Mouse (Mus musculus): ENCODE results near the gene Nt5c3b.

Nt5c3b gene

DNA sequence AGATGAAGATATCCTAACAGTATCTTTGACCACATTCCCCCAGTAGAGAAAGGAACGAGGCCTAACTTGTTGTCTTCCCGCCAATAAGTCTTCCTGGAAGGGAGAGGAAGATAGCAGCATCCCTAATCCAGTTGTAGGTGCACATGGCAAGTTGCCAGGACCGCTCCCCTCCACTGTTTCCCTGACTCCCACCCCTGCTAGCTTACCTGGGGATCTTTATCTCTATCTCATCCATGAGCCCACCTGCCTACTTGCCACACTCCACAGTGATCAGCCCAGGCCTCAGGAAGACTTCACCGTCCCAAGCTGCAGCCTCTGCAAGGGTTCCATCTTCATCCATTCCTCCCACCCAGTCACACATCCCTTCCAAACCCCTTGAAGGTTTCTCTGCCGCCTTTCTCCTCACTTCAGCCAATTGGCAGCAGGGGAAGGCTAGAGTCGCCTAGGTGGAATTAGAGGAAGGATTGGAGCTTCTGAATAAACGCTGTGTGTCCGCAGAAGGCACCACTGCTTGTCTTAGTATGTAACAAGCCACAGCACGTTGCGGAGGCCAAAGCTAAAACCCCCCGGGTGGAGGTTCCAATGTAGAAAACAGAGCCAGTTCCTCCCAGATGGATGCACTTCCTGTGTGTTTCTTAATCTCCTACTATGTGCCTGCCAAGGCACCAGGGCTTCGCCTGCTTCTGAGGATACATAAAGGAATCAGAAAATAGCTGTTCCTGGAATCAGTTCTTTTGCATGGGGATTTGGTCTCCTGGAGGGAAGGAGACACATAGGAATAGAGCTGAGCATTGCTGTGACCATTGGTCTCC lies 41.7 kb downstream of the Nt5c3b start:
- no peak for DNase-seq (ENCODE audit: low read depth, low spot score)

- DNase-seq (ENCODE audit: low read depth, low spot score): no peak
These were observed 42.3 kb downstream of the Nt5c3b start for GRCm38 (mm10) chr11:100399320-100399719.

DNA sequence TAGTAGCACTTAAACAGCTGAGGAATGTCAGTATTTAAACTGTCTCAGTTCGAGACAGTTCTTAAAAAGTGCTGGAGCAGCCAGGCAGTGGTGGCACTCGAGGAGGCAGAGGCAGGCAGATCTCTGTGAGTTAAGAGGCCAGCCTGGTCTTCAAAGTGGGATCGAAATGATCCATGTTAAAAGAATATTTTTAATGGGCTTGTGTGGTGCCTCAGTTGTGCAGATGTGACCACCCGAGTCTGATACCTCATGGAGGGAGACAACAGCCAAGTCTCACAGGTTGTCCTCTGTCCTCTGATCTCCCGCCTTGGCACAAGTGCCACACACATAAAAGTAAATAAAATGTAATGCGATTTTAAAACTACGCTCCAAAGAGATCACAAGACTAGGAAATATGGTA lies 43.1 kb downstream of the Nt5c3b start:
- DNase-seq (ENCODE audit: low read depth, low spot score): no peak

- peak; percentile 100 for DNase-seq (ENCODE audit: low read depth, low spot score)
These were observed 43.8 kb downstream of the Nt5c3b start, which contains the start of gene Jup for GRCm38 (mm10) chr11:100397600-100398389. TSS of gene Jup (minus strand) at chr11:100397763.

DNA sequence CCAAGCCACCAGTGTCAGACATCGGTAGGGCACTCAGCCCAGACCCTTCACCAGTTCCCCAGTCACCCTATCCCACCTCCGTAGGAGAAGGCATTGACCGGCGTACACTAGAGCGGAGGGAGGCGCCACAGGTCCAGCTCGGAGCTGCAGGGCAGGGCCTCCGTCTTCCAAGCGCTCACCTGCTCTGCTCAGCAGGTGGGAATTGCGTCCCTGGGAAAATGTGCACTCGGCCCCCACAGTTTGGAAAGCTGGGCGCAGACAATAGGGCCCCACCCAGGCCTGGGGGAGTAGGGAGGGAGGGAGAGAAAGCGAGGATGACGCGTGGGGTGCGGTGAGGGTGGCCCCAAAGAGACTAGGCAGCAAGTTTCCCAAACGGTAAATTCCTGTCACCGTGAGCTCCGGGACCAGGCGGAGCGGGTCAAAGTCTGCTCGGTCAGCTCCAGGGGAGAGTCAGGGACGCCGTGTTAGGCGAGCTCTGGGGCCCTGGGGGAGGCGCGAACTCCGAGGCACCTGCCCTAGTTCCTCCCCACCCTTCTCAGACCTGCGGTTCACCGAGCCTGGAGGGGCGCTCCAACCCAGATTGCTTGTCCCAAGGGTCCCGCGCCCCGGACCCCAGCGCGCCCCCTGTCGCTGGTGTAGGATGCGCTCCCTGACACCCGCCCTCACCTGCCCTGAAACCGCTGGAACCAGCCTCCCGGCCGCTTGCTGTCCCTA lies 44.6 kb downstream of the Nt5c3b start:
- peak; percentile 77 for DNase-seq (ENCODE audit: low read depth, low spot score)

GRCm38 (mm10) chr11:100395861-100396631 lies 45.6 kb downstream of the Nt5c3b start:
- DNase-seq (ENCODE audit: low read depth, low spot score): peak; percentile 84

DNA sequence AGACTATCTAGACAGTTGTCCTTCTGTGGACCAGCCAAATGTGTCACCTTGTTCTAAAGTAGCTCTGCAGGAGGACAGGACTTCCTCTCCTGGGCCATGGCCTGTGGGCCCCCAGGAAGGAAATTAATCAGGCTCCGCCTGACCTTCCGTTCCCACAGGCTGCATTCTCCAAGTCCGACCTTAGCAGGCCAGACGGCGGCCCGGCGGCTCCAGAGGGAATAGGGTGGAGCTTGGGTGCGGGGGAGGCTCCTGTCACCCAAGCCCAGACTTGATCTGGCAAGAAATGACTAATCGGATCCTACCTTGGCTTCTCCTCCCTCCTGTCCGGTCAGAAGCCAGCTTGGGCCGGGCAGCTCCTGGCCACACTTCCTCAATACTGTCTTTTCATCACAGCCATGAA lies 46.4 kb downstream of the Nt5c3b start:
- peak; percentile 58 for DNase-seq (ENCODE audit: low read depth, low spot score)

- no peak for DNase-seq (ENCODE audit: low read depth, low spot score)
These were observed 47.1 kb downstream of the Nt5c3b start for GRCm38 (mm10) chr11:100394353-100395074.

DNA sequence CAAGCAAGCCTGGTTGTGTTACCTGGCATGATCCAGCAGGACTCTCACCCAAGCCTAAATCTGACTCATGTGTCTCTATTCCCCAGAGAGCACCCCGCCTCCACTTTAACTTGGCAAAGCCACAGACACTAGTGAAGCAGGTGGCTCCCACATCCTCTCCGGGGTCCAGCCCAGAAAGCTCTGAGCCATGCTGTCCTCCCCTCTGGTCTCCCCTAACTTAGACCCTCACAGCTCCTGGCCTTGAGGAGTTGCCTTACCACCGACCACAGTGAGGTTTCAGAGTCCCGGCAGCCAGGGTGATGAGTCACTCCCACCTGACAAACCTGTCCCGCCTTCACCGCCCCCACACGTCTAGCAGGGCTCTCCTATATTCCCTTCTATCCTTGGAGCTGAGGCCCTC lies 47.9 kb downstream of the Nt5c3b start:
- no peak for DNase-seq (ENCODE audit: low read depth, low spot score)

- DNase-seq (ENCODE audit: low read depth, low spot score): no peak
These were observed 48.6 kb downstream of the Nt5c3b start for GRCm38 (mm10) chr11:100392958-100393357.

DNA sequence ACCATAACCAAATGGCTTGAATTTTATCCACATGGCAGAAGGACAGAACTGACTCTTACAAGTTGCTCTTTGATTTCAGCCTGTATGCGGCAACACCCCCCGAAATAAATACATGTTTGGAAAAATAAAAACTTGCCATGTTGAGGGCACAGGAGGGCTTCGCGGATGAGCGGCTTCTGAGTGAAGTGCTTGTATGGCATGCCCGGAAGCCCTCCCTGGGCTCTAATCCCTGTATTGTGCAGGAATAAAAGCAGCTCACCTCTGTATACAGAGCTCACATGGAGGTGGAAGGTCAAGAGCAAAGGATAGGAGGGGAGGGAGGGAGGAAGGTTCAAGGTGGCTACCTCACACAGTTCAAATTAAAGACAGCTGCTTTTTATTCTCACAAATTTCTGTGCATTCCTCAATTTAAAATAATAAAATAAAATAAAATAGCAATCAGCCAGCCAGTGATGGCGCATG lies 49.7 kb downstream of the Nt5c3b start:
- no peak for DNase-seq (ENCODE audit: low read depth, low spot score)

- DNase-seq (ENCODE audit: low read depth, low spot score): peak; percentile 68
These were observed 50.3 kb downstream of the Nt5c3b start for GRCm38 (mm10) chr11:100391081-100391883.

DNA sequence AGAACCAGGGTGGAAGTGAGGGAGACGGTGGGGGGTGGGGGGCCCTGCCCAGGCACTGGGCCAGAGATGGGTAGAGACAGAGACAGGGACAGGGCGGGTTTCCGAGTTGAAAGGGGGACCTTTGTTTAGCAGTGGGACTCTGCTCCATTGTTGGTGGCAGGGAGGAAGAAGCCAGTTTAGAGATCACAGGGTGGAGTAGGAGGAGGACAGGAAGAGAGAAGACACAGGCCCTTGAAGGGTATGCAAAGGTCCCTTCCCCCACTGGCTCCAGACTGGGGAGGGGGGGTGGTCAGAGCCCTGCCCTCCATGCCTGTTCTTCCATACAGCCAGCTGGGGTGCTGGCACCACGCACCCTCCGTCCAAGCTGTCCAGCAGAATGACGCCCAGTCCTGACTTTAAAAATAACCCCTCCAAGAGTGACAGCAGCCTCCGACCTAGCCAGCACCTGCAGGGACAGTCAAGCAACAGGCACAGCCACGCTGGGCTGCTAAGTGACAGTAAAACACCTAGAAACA lies 51.6 kb downstream of the Nt5c3b start:
- DNase-seq (ENCODE audit: low read depth, low spot score): peak; percentile 85

DNA sequence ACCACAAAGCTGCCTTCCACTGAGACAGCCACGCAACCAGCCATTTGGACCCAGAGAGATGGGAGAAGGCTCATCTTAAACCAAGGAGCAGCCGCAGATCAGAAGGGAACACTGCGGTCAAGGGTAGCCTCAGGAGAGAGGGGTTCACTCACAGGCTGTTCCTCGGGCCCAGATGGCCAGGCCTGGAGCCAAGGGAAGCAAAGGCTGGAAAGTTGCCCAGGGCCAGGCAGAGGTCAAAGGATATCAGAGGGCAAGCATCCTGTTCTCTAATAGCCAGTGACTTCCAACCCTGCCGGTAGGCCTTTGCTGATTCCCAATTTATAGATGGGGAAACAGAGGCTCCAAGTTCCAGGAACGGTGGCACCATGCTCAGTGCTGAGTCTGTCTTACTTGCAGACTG lies 53.0 kb downstream of the Nt5c3b start:
- DNase-seq (ENCODE audit: low read depth, low spot score): no peak

DNA sequence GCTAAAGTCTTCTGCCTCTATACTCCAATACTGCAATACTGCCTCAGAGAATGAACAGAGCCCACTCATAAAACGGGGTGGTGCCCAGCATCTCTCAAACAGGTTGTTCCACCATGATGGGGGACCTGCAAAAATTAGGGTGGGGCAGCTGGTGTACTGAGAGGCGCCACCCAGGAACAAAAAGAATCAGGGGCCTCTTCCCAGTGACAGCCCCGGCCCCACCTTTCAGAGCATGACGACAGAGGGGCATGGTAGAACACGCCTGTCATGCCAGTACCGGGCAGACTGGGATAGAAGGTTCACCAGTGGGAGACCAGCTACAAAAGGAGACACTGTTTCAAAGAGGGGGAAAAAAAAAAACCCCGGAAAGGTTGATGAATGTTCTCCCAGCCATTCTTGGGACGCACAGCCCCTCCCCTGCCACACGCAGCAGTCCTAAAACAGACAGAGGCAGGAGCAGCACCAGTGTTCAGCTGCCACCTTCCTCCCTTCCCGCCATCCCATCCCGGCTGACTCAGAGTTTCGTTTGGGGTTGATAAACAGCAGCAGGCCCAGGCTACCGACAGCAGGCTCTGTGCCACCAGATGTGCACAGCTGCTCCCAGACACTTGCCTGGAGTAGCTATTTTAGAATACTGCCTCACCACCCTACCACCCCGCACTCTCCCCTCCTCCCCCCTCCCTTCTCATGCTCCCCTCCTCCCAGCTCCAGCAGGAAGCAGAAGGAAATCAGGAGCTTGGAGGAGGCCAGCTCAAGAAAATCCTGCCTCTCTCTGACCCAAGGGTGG lies 53.8 kb downstream of the Nt5c3b start:
- no peak for DNase-seq (ENCODE audit: low read depth, low spot score)

DNA sequence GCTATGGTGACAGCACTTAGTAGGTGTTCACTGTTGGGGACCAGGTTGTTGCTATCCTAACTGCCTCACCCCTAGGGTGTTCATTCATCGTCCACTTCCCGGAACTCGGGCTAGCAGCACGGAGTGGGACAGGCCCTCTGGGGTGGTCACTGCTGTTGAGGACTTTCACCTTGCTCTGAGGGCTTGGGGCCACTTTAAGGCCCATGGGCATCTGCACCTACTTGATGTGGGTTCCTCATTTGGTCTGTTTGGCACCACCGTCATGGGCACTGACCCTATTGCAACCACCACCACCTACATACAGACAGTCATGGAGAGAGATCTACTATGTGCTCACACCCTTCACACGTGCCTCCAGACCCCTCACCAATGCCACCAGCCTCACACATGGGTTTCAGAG lies 54.5 kb downstream of the Nt5c3b start:
- DNase-seq (ENCODE audit: low read depth, low spot score): no peak

GRCm38 (mm10) chr11:100386586-100386985 lies 55.0 kb downstream of the Nt5c3b start:
- peak; percentile 90 for DNase-seq (ENCODE audit: low read depth, low spot score)

- DNase-seq (ENCODE audit: low read depth, low spot score): peak; percentile 78
These were observed 56.6 kb downstream of the Nt5c3b start for GRCm38 (mm10) chr11:100385016-100385415.

GRCm38 (mm10) chr11:100382682-100383081 lies 58.9 kb downstream of the Nt5c3b start:
- DNase-seq (ENCODE audit: low read depth, low spot score): no peak
